Mouse (Mus musculus) right cerebral cortex, postnatal 10 days (tissue): ENCODE measurements around the gene Arrb1.

ENCODE experiments used
- DNase-seq, 2 experiments: peaks; one replicate each; pipeline ENCODE4 v3.0.0; 2021; ENCODE audit warnings: low spot score in 2 of 2

Arrb1 gene

GRCm38 (mm10) chr7:99627366-99627765, 92.1 kb downstream of the Arrb1 start:
- no peak for DNase-seq

- DNase-seq, result no peak
Observed at GRCm38 (mm10) chr7:99632286-99632685, 97.0 kb downstream of the Arrb1 start.

- DNase-seq, result no peak
Observed at GRCm38 (mm10) chr7:99633966-99634665, 98.8 kb downstream of the Arrb1 start.

- DNase-seq, result no peak
Observed at GRCm38 (mm10) chr7:99641245-99641644, 106.0 kb downstream of the Arrb1 start.

- no peak for DNase-seq
Observed at GRCm38 (mm10) chr7:99642078-99642477, 106.8 kb downstream of the Arrb1 start.

- DNase-seq, result no peak
Observed at GRCm38 (mm10) chr7:99644701-99645100, 109.4 kb downstream of the Arrb1 start.

GRCm38 (mm10) chr7:99648623-99649022, 113.4 kb downstream of the Arrb1 start:
- DNase-seq, result no peak

- DNase-seq, result no peak
Observed at GRCm38 (mm10) chr7:99649585-99649984, 114.3 kb downstream of the Arrb1 start.

GRCm38 (mm10) chr7:99654244-99654643, 119.0 kb downstream of the Arrb1 start:
- no peak for DNase-seq
